Mouse (Mus musculus) testis, adult 2 months (tissue): Measurements from ENCODE around the gene Thbs3. TPM values are rescaled to one million over a fixed set of nuclear protein-coding genes. Genes with fewer than 3 reads are reported as not detected.
A peak's percentile ranks its signal among the peaks of the same experiment; 100 is the strongest.

ENCODE experiments used
- H3K27ac ChIP-seq: fragments of 200-500 bp; 2 replicates; pipeline ENCODE4 v1.5.1; 2012; ENCODE audit warnings: low read depth, low read length; ENCODE audit not compliant: control insufficient read depth, insufficient read depth
- H3K27me3 ChIP-seq: fragments of 200-500 bp; 2 replicates; pipeline ENCODE4 v1.6.1; 2012; ENCODE audit warnings: mild to moderate bottlenecking, low read length, moderate library complexity; ENCODE audit not compliant: control insufficient read depth, insufficient read depth
- H3K36me3 ChIP-seq: fragments of 200-500 bp; 2 replicates; pipeline ENCODE4 v1.6.1; 2012; ENCODE audit warnings: mild to moderate bottlenecking, low read length; ENCODE audit not compliant: control insufficient read depth, insufficient read depth
- H3K4me1 ChIP-seq: fragments of 200-500 bp; 2 replicates; pipeline ENCODE4 v1.6.1; 2012; ENCODE audit warnings: low read length; ENCODE audit not compliant: control insufficient read depth, insufficient read depth
- H3K4me3 ChIP-seq: fragments of 200-500 bp; 2 replicates; pipeline ENCODE4 v1.5.1; 2012; ENCODE audit warnings: low read depth, mild to moderate bottlenecking, low read length, moderate library complexity, mixed read lengths; ENCODE audit not compliant: control insufficient read depth
- CTCF ChIP-seq: fragments of 200-500 bp; IDR thresholded peaks from 2 replicates; pipeline ENCODE4 v1.5.1; 2012; ENCODE audit warnings: low read depth, mild to moderate bottlenecking, inconsistent platforms, low read length, moderate library complexity; ENCODE audit not compliant: control insufficient read depth, insufficient read depth, insufficient replicate concordance
- POLR2A ChIP-seq: fragments of 200-500 bp; IDR thresholded peaks from 2 replicates; pipeline ENCODE4 v1.6.1; 2012; ENCODE audit warnings: low read depth, mild to moderate bottlenecking, inconsistent platforms, low read length, moderate library complexity; ENCODE audit not compliant: control insufficient read depth
- polyA plus RNA-seq: library from polyadenylated mRNA; depleted of rRNA; stranded (reverse); fragments of >200 nt; gene quantifications from 2 replicates; pipeline ENCODE4 v1.2.3, GENCODE M21; 2012

Thbs3 gene
- polyA plus RNA-seq, 1 experiment = 73.2 TPM

DNA sequence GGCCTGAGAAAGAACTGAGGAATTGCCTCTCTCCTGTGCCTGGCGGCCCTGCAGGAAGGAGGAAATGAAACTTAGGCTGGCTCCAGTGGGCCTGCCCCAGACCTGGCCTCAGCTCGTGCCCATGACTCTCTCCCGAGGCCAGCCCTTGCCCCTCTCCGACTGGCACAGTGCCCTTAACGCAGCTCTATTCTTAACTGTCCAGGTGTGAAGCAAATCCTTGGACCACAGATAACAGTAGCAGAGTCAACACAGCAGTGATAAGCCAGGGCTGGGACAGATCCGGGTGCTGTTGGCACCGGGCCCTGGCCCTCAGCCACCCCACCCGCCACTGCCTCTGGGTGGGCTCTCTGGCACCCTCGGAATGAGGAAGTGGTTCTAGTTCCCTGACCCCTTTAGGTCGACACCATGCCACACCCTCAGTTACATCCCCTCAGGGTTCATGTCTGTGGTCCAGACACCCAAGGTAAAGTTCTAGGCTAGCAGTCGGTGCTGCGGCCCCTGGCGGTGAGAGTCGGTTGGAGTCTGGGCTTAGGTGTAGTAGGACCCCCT lies 18.7 kb downstream of the Thbs3 start:
- TF ChIP-seq CTCF = no peak
- TF ChIP-seq POLR2A = no peak
- H3K36me3 ChIP-seq = no peaks in the 10 kb centered on the region
- no peaks in the 10 kb centered on the region for H3K27me3 ChIP-seq
- H3K4me1 ChIP-seq = peaks cover 3% of the 10 kb centered on the region
- no peak overlapping the region for H3K4me3 ChIP-seq
- H3K27ac ChIP-seq = no peak overlapping the region

- TF ChIP-seq CTCF (no peak), POLR2A (no peak)
- no peaks in the 10 kb centered on the region for H3K36me3 ChIP-seq
Measured at GRCm38 (mm10) chr3:89236516-89236915, 21.5 kb downstream of the Thbs3 start.

DNA sequence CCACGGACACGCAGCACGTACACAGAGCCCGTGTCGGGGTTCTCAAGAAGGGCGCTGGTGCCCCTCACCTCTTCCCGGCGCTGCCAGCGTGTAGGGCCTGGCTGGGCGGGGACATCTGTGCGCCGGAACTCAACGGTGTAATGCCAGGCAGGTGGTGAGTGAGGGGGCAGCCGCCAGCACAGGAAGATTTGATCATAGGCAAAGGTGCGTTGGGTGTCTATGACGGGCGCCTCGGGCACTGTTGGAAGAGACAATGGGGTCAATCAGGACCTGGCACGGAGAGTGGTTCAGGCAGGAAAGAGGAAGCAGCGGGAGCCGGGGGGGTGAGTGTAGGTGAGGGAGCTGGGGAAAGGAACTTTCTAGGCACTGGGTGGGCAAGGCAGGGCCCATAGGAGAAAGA lies 22.7 kb downstream of the Thbs3 start:
- H3K36me3 ChIP-seq = no peaks in the 10 kb centered on the region
- no peaks in the 10 kb centered on the region for H3K4me1 ChIP-seq
- no peak overlapping the region for H3K4me3 ChIP-seq
- no peaks in the 10 kb centered on the region for H3K27me3 ChIP-seq
- no peak overlapping the region for H3K27ac ChIP-seq
- no peak for TF ChIP-seq POLR2A

More at GRCm38 (mm10) chr3:89236516-89236915, 21.5 kb downstream of the Thbs3 start:
- Histone ChIP-seq H3K27me3 (no peaks in the 10 kb centered on the region), H3K27ac (no peak overlapping the region), H3K4me3 (no peak overlapping the region), H3K4me1 (no peaks in the 10 kb centered on the region)

- Histone ChIP-seq H3K4me1 (peaks cover 3% of the 10 kb centered on the region; the same call in 1 of the 2 replicates), H3K27ac (no peak overlapping the region), H3K27me3 (no peaks in the 10 kb centered on the region), H3K36me3 (no peaks in the 10 kb centered on the region), H3K4me3 (no peak overlapping the region)
- TF ChIP-seq POLR2A (no peak), CTCF (no peak)
Measured at GRCm38 (mm10) chr3:89238494-89238893, 23.5 kb downstream of the Thbs3 start.

DNA sequence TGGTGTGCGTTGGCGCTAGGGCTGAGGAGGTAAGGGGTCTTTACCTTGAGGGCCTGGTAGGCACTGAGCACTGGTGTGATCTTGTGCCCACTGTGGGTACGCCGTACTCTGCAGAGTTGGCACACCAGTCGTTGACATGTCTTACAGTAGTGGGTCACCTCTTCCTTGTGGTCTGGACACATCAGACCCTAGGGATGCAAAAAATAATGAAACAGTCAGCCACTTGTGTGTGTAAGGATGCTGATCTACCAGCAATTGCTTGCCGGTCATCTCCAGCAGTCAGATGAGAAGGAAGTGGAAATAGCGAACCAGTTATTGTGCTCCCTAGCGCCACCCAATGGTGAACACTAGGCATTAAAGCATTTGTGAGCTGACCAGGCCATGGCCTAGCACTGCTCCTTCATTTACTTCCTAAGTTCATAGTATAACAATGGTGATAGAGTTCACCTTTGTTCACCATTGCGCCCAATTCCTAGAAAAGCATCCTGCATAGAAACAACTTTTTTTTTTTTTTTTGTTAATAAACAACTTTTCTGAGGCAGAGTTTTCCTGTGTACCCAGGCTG lies 27.4 kb downstream of the Thbs3 start:
- no peaks in the 10 kb centered on the region for H3K36me3 ChIP-seq
- H3K27me3 ChIP-seq = no peaks in the 10 kb centered on the region; the same call in 1 of the 2 replicates
- H3K4me3 ChIP-seq = no peak overlapping the region
- no peak overlapping the region for H3K27ac ChIP-seq
- H3K4me1 ChIP-seq = peaks cover 21% of the 10 kb centered on the region
- no peak for TF ChIP-seq POLR2A
- TF ChIP-seq CTCF = peak; percentile 68

DNA sequence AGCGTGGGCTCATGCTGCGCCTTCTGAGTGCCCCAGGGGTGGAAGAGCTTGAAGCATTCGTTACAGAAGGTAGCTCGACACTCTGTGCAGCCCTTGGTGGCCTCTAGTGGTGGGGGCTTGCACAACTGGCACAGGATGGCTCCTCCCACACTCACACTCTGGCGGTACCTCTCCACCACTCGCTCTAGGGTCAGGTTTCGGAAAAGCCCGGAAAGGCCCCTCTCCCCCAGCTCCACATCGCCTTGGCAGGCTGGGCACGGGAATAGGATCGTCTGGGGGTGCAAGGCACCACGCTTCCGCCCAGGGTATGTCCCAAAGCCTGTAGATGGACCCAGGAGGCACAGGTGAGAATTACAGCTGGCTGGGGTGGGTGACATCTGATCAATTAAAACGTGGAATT lies 28.6 kb downstream of the Thbs3 start:
- TF ChIP-seq CTCF = peak; percentile 35; the same call in 1 of the 2 replicates
- TF ChIP-seq POLR2A = no peak
- peak overlapping the region; percentile 30 for H3K4me3 ChIP-seq
- no peaks in the 10 kb centered on the region for H3K36me3 ChIP-seq
- peaks cover 21% of the 10 kb centered on the region for H3K4me1 ChIP-seq
- no peaks in the 10 kb centered on the region; the same call in 1 of the 2 replicates for H3K27me3 ChIP-seq
- no peak overlapping the region for H3K27ac ChIP-seq

- TF ChIP-seq POLR2A = no peak
- TF ChIP-seq CTCF = no peak
- Histone ChIP-seq H3K27ac (no peak overlapping the region), H3K36me3 (no peaks in the 10 kb centered on the region), H3K4me1 (peaks cover 21% of the 10 kb centered on the region), H3K4me3 (peak overlapping the region; percentile 77), H3K27me3 (no peaks in the 10 kb centered on the region; the same call in 1 of the 2 replicates)
Measured at GRCm38 (mm10) chr3:89244158-89244981, 29.4 kb downstream of the Thbs3 start.
